ENCODE assay signal across 10 mouse cellular contexts in the genomic region with DNA sequence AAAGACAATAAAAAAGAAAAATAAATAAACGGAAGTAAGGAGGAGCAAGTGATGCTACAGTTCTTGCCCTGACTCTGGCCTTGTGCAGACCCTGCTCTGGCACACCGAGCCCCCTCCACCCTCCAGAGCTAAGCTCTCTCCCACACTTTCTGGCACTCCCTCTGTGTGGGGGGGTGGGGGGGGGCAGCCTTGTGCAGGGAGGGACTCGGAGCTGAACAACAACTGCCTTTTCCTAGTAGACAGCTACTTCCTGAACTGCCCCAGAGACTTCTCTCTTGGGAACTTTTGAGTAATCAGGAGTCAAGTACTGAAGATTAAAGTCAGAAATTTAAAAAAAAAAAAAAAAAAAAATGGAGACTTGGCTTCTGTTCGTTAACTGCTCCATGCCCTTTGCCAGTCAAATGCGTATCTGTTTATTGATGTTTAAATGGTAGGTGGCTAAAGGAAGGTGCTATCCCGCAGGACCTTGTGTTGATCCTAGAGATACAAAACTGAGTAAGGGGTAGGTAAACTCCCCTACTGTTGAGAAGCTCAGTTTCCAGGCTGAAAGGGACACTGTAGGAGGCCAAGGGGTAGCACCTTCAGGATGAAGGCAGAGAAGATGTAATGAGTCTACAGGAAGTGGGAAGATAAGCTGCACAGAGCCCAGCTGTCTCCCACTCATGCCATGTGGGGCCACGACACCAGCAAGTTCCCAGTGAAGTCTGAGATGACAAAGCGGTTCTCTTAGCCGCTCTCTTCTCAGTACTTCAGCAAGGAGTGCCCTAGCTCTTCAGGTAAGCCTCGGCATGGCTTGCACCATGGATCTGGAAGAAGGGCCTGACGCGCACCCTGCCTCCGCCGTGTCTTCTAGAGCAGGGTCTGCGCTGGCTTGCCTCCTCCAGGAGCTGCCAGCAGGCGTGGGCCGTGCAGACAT. TPM values are rescaled to one million over a fixed set of nuclear protein-coding genes. Genes with fewer than 3 reads are reported as not detected.
DNase-seq lines count a peak whose midpoint lies in the region; ATAC-seq and TF ChIP-seq lines count a peak whose summit lies in the region.
"Had no signal": no experiment of that assay in that cellular context is flagged by ENCODE, and none has a peak within 500 bp of the region (broad histone marks: within the 10 kb centered on the region; RNA-seq: fewer than 3 reads in every experiment).

No protein-coding gene starts in this region.

- TF ChIP-seq CTCF in intestine, postnatal 0 days (IDR thresholded peaks at IDR 0.05; ENCODE audit: low read depth): no peak; the same call in 1 of the 2 replicates
- no peak for TF ChIP-seq CTCF in embryonic fibroblast, embryonic 13.5 days (IDR thresholded peaks at IDR 0.05; ENCODE audit: borderline replicate concordance, insufficient read depth, low read length)

- H3K27ac ChIP-seq in intestine, embryonic 14.5 days (ENCODE audit: low read depth): peak overlapping the region; percentile 74
- no peak overlapping the region for H3K27ac ChIP-seq in intestine, postnatal 0 days (ENCODE audit: low read depth, low read length)
- no peak overlapping the region for H3K27ac ChIP-seq in midbrain, embryonic 16.5 days (ENCODE audit: low read length)
- H3K27ac ChIP-seq in midbrain, embryonic 14.5 days (replicated peaks; ENCODE audit: low read depth, low read length): no peak overlapping the region
- H3K27ac ChIP-seq in embryonic fibroblast, embryonic 13.5 days (ENCODE audit: insufficient read depth, low read length): peak overlapping the region; percentile 11; the same call in 1 of the 2 replicates
- peak overlapping the region; percentile 81 for H3K27ac ChIP-seq in stomach, embryonic 15.5 days

- DNase-seq in intestine, embryonic 14.5 days (ENCODE audit: low spot score): peak; percentile 52
- DNase-seq in midbrain, embryonic 14.5 days: no peak
- DNase-seq in cerebellum, postnatal 36 days: no peak
- DNase-seq: adrenal gland, adult 2 months; thymus, adult 2 months had no signal

- peaks cover 25% of the 10 kb centered on the region for H3K4me1 ChIP-seq in intestine, embryonic 14.5 days (replicated peaks; ENCODE audit: control insufficient read depth, insufficient read depth, low read length)
- H3K4me1 ChIP-seq in intestine, postnatal 0 days (replicated peaks; ENCODE audit: control insufficient read depth, insufficient read depth, low read length): no peaks in the 10 kb centered on the region
- peaks cover under 1% of the 10 kb centered on the region for H3K4me1 ChIP-seq in midbrain, embryonic 16.5 days (ENCODE audit: control insufficient read depth, insufficient read depth, low read length)
- H3K4me1 ChIP-seq in midbrain, embryonic 14.5 days (ENCODE audit: control insufficient read depth, insufficient read depth, low read length): peaks cover 4% of the 10 kb centered on the region
- peaks cover 16% of the 10 kb centered on the region for H3K4me1 ChIP-seq in embryonic fibroblast, embryonic 13.5 days (ENCODE audit: control insufficient read depth, insufficient read depth, low read length)
- peaks cover 24% of the 10 kb centered on the region for H3K4me1 ChIP-seq in stomach, embryonic 15.5 days

- H3K9ac ChIP-seq in intestine, embryonic 14.5 days (ENCODE audit: low read length): no peak overlapping the region
- no peak overlapping the region for H3K9ac ChIP-seq in intestine, postnatal 0 days (ENCODE audit: low read depth, low read length)
- H3K9ac ChIP-seq in midbrain, embryonic 16.5 days (ENCODE audit: low read depth, low read length): 0 out of 2 replicates have a peak overlapping the region, but pooled peaks have one; percentile 22
- H3K9ac ChIP-seq in midbrain, embryonic 14.5 days (replicated peaks; ENCODE audit: low read length): no peak overlapping the region
- H3K9ac ChIP-seq in stomach, embryonic 15.5 days: no peak overlapping the region

- H3K4me3 ChIP-seq in intestine, embryonic 14.5 days (ENCODE audit: low read depth, low read length): no peak overlapping the region
- H3K4me3 ChIP-seq in intestine, postnatal 0 days (ENCODE audit: low read depth, low read length): no peak overlapping the region
- H3K4me3 ChIP-seq in midbrain, embryonic 16.5 days (ENCODE audit: low read depth, low read length): no peak overlapping the region
- no peak overlapping the region for H3K4me3 ChIP-seq in midbrain, embryonic 14.5 days (replicated peaks; ENCODE audit: low read depth, low read length)
- H3K4me3 ChIP-seq in embryonic fibroblast, embryonic 13.5 days (ENCODE audit: insufficient read depth, low read length): no peak overlapping the region
- H3K4me3 ChIP-seq in stomach, embryonic 15.5 days (replicated peaks): no peak overlapping the region

- H3K27me3 ChIP-seq in intestine, embryonic 14.5 days (replicated peaks; ENCODE audit: control insufficient read depth, insufficient read depth, low read length): no peaks in the 10 kb centered on the region
- no peaks in the 10 kb centered on the region for H3K27me3 ChIP-seq in intestine, postnatal 0 days (replicated peaks; ENCODE audit: control insufficient read depth, insufficient read depth, low read length)
- H3K27me3 ChIP-seq in midbrain, embryonic 16.5 days (ENCODE audit: control insufficient read depth, insufficient read depth, low read depth, low read length): no peaks in the 10 kb centered on the region
- no peaks in the 10 kb centered on the region for H3K27me3 ChIP-seq in midbrain, embryonic 14.5 days (ENCODE audit: control insufficient read depth, insufficient read depth, low read length)
- H3K27me3 ChIP-seq in stomach, embryonic 15.5 days (replicated peaks): no peaks in the 10 kb centered on the region

- ATAC-seq in intestine, embryonic 14.5 days (replicated peaks; ENCODE audit: low FRiP score, low TSS enrichment, low read depth): no peak; the same call in 1 of the 2 replicates
- no peak for ATAC-seq in intestine, postnatal 0 days
- ATAC-seq in midbrain, embryonic 16.5 days: no peak
- no peak for ATAC-seq in midbrain, embryonic 14.5 days (ENCODE audit: low FRiP score, low TSS enrichment)
- ATAC-seq in stomach, embryonic 15.5 days (ENCODE audit: insufficient read depth, low FRiP score, low read depth): no peak; the same call in 1 of the 2 replicates

- WGBS in intestine, embryonic 14.5 days: 46% methylated on average over 17 of the region's 17 CpGs
- 59% methylated on average over 17 of the region's 17 CpGs for WGBS in intestine, postnatal 0 days
- 75% methylated on average over 17 of the region's 17 CpGs for WGBS in midbrain, embryonic 16.5 days
- WGBS in midbrain, embryonic 14.5 days: 80% methylated on average over 17 of the region's 17 CpGs
- 43% methylated on average over 17 of the region's 17 CpGs for WGBS in stomach, embryonic 15.5 days

- peaks cover 11% of the 10 kb centered on the region; the same call in 1 of the 2 replicates for H3K36me3 ChIP-seq in intestine, embryonic 14.5 days (ENCODE audit: control insufficient read depth, insufficient read depth, low read length)
- H3K36me3 ChIP-seq in intestine, postnatal 0 days (ENCODE audit: control insufficient read depth, insufficient read depth): peaks cover 15% of the 10 kb centered on the region
- 0 out of 2 replicates have a peak, but pooled peaks cover 2% of the 10 kb centered on the region for H3K36me3 ChIP-seq in midbrain, embryonic 16.5 days (ENCODE audit: control insufficient read depth, insufficient read depth, low read length)
- peaks cover 28% of the 10 kb centered on the region for H3K36me3 ChIP-seq in midbrain, embryonic 14.5 days (ENCODE audit: control insufficient read depth, insufficient read depth, low read length)
- peaks cover 5% of the 10 kb centered on the region; the same call in 1 of the 2 replicates for H3K36me3 ChIP-seq in stomach, embryonic 15.5 days

- 0 out of 2 replicates have a peak overlapping the region, but pooled peaks have one; percentile 2 for H3K4me2 ChIP-seq in intestine, embryonic 14.5 days (ENCODE audit: low read length)
- H3K4me2 ChIP-seq in intestine, postnatal 0 days (replicated peaks; ENCODE audit: low read depth): no peak overlapping the region
- no peak overlapping the region for H3K4me2 ChIP-seq in midbrain, embryonic 16.5 days (ENCODE audit: low read length)
- H3K4me2 ChIP-seq in midbrain, embryonic 14.5 days (ENCODE audit: low read length): no peak overlapping the region
- H3K4me2 ChIP-seq in stomach, embryonic 15.5 days: peak overlapping the region; percentile 19; the same call in 1 of the 2 replicates

- H3K9me3 ChIP-seq in intestine, embryonic 14.5 days (ENCODE audit: control insufficient read depth, low read length): no peaks in the 10 kb centered on the region
- H3K9me3 ChIP-seq in intestine, postnatal 0 days (ENCODE audit: control insufficient read depth): no peaks in the 10 kb centered on the region
- H3K9me3 ChIP-seq in midbrain, embryonic 16.5 days (replicated peaks; ENCODE audit: control insufficient read depth, low read length, poor library complexity, severe bottlenecking): no peaks in the 10 kb centered on the region
- H3K9me3 ChIP-seq in midbrain, embryonic 14.5 days (ENCODE audit: control insufficient read depth, low read length): no peaks in the 10 kb centered on the region
- H3K9me3 ChIP-seq in stomach, embryonic 15.5 days: no peaks in the 10 kb centered on the region
- H3K9me3 ChIP-seq: G1E had no signal

- TF ChIP-seq POLR2A in embryonic fibroblast, embryonic 13.5 days (IDR thresholded peaks at IDR 0.05; ENCODE audit: low read depth, low read length): no peak

RNA-seq across cellular contexts. Expression of a gene that starts 8.7 kb away (rescaled TPM):
- polyA plus RNA-seq in intestine, embryonic 14.5 days (2014; fragmentation: Nextera tagmentation; extraction: Ambion mirVana): 787 and 806 TPM in 2 replicates
- 628 and 645 TPM in 2 replicates for polyA plus RNA-seq in intestine, postnatal 0 days (2015; fragmentation: Nextera tagmentation; extraction: Ambion mirVana)
- polyA plus RNA-seq in midbrain, embryonic 16.5 days (2015; fragmentation: Nextera tagmentation; extraction: Ambion mirVana): 1,397 and 1,482 TPM in 2 replicates
- polyA plus RNA-seq in midbrain, embryonic 14.5 days (2014; fragmentation: Nextera tagmentation; extraction: Ambion mirVana): 1,414 and 1,526 TPM in 2 replicates
- polyA plus RNA-seq in embryonic fibroblast, embryonic 13.5 days (2011; ENCODE audit: insufficient read length, low read depth, missing spikeins): 43.8 and 84.3 TPM in 2 replicates
- 607 and 634 TPM in 2 replicates for polyA plus RNA-seq in stomach, embryonic 15.5 days (2015; fragmentation: Nextera tagmentation; extraction: Ambion mirVana)
- polyA plus RNA-seq: G1E had no signal

RNA-seq across cellular contexts. Expression of a gene that starts 14.4 kb away (rescaled TPM):
- polyA plus RNA-seq in intestine, embryonic 14.5 days (2014; fragmentation: Nextera tagmentation; extraction: Ambion mirVana): 9.9 and 13.1 TPM in 2 replicates
- polyA plus RNA-seq in intestine, postnatal 0 days (2015; fragmentation: Nextera tagmentation; extraction: Ambion mirVana): 5.6 TPM in 2 replicates
- 9.8 and 10.4 TPM in 2 replicates for polyA plus RNA-seq in midbrain, embryonic 16.5 days (2015; fragmentation: Nextera tagmentation; extraction: Ambion mirVana)
- 7.0 and 8.0 TPM in 2 replicates for polyA plus RNA-seq in midbrain, embryonic 14.5 days (2014; fragmentation: Nextera tagmentation; extraction: Ambion mirVana)
- polyA plus RNA-seq in embryonic fibroblast, embryonic 13.5 days (2011; ENCODE audit: insufficient read length, low read depth, missing spikeins): 9.0 and 13.0 TPM in 2 replicates
- 14.6 TPM in 2 replicates for polyA plus RNA-seq in stomach, embryonic 15.5 days (2015; fragmentation: Nextera tagmentation; extraction: Ambion mirVana)

RNA-seq across cellular contexts. Expression of a gene that starts 49.6 kb away (rescaled TPM):
- 52.4 and 54.6 TPM in 2 replicates for polyA plus RNA-seq in intestine, embryonic 14.5 days (2014; fragmentation: Nextera tagmentation; extraction: Ambion mirVana)
- polyA plus RNA-seq in intestine, postnatal 0 days (2015; fragmentation: Nextera tagmentation; extraction: Ambion mirVana): 29.6 and 32.1 TPM in 2 replicates
- 70.4 and 71.8 TPM in 2 replicates for polyA plus RNA-seq in midbrain, embryonic 16.5 days (2015; fragmentation: Nextera tagmentation; extraction: Ambion mirVana)
- polyA plus RNA-seq in midbrain, embryonic 14.5 days (2014; fragmentation: Nextera tagmentation; extraction: Ambion mirVana): 67.3 and 72.9 TPM in 2 replicates
- polyA plus RNA-seq in embryonic fibroblast, embryonic 13.5 days (2011; ENCODE audit: insufficient read length, low read depth, missing spikeins): 29.3 and 35.9 TPM in 2 replicates
- polyA plus RNA-seq in stomach, embryonic 15.5 days (2015; fragmentation: Nextera tagmentation; extraction: Ambion mirVana): 49.5 and 50.9 TPM in 2 replicates

RNA-seq across cellular contexts. Expression of a gene that starts 49.6 kb away (rescaled TPM):
- 57.1 and 58.2 TPM in 2 replicates for polyA plus RNA-seq in intestine, embryonic 14.5 days (2014; fragmentation: Nextera tagmentation; extraction: Ambion mirVana)
- polyA plus RNA-seq in intestine, postnatal 0 days (2015; fragmentation: Nextera tagmentation; extraction: Ambion mirVana): 42.6 and 44.8 TPM in 2 replicates
- polyA plus RNA-seq in midbrain, embryonic 16.5 days (2015; fragmentation: Nextera tagmentation; extraction: Ambion mirVana): 52.3 and 56.8 TPM in 2 replicates
- polyA plus RNA-seq in midbrain, embryonic 14.5 days (2014; fragmentation: Nextera tagmentation; extraction: Ambion mirVana): 57.6 and 66.0 TPM in 2 replicates
- polyA plus RNA-seq in embryonic fibroblast, embryonic 13.5 days (2011; ENCODE audit: insufficient read length, low read depth, missing spikeins): 29.9 and 38.2 TPM in 2 replicates
- 46.4 and 51.3 TPM in 2 replicates for polyA plus RNA-seq in stomach, embryonic 15.5 days (2015; fragmentation: Nextera tagmentation; extraction: Ambion mirVana)

Comparison
In these comparisons a context has a peak if more than half of its experiments do, and no peak if none do; other contexts are left out.
1. H3K27ac ChIP-seq: peak in intestine, embryonic 14.5 days (single experiment), embryonic fibroblast, embryonic 13.5 days (single experiment) and stomach, embryonic 15.5 days (single experiment); none in intestine, postnatal 0 days (single experiment), midbrain, embryonic 16.5 days (single experiment) and midbrain, embryonic 14.5 days (single experiment).
2. H3K4me2 ChIP-seq: peak in intestine, embryonic 14.5 days (single experiment) and stomach, embryonic 15.5 days (single experiment); none in intestine, postnatal 0 days (single experiment), midbrain, embryonic 16.5 days (single experiment) and midbrain, embryonic 14.5 days (single experiment).